Mouse (Mus musculus) embryonic stem cell, embryonic (primary cell): ENCODE data around the gene Lrrc41.

Experiments
- CTCF ChIA-PET, 4 experiments: fragments of 300-600 bp in 2 of 4; fragments of 350-600 bp in 2 of 4; sonication (Branson Sonifier 250); formaldehyde crosslinking; loops; one replicate each; lab custom pipeline; 2022; ENCODE audit warnings: inconsistent platforms in 2 of 4; lab: Charles Lee
- POLR2A ChIA-PET, 4 experiments: fragments of 300-600 bp in 2 of 4; fragments of 350-600 bp in 2 of 4; sonication (Branson Sonifier 250); formaldehyde crosslinking; loops; one replicate each; lab custom pipeline; 2022; ENCODE audit warnings: antibody characterized with exemption in 4 of 4, inconsistent platforms in 1 of 4; lab: Charles Lee

Lrrc41 gene

DNA sequence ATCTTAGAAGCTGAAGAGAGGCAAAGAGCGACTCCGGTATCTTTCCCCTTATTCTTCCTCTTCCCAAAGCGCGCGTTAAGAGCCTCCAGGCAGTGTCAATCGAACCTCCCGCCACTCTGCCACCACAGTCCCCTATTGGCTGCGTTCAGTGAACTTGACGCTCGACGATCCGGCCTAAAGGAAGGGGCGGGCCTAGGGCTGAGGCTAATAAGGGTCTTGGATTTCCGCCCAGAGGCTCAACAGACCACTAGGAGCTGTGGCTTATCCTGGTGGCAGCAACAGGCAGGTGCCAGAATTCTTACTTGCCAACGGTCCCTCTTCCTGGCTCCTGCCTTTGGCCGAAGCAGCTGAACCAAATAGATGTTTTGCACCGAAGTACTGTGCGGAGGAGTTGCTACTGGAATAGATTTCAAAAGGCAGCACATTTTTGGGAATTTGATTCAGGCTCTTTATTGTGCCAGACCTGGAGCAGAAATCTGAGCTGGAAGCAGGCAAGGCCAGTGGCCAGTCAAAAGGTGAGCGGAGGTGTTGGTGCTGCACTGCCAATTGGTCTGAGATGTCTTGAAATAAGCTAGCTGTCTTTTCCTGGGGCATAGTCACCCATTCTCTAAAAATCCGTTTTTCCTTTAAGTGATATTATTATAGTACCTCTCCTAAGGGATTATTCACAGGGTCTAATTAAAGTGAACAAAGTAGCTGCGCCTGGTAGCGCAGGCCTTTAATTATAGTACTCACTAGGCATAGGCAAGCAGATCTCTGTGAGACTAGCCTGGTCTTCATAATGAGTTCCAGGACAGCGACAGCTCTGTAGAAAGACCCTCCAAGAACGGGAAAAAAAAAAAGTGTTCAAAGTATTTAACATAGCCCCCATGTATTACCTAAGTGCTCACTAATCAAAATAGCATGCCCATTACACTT lies 48.8 kb downstream of the Lrrc41 start, which contains the start of the genes Rad54l and Pomgnt1:
Rad54l (minus strand) TSS at position 89 of the 918 bp plus-strand sequence.
Pomgnt1 (plus strand) TSS at position 239 of the 918 bp plus-strand sequence.
- ChIA-PET CTCF (interaction anchor here (0.7 to 2.2 kb wide), 10 partner anchors 11 to 97 kb away, joined by 3 to 8 read pairs (median 4); partner anchors contain the start of genes Lrrc41 (in 1 of the 4), Tspan1 (in 1 of the 4) and Uqcrh (in 1 of the 4)), POLR2A (interaction anchor here (0.5 to 6.0 kb wide), 91 partner anchors 8 to 825 kb away, joined by 3 to 47 read pairs (median 4); partner anchors contain the start of genes Gpbp1l1 (in 3 of the 4), Lrrc41 (in 3 of the 4), Nsun4 (in 3 of the 4) and Pik3r3 (in 3 of the 4))

DNA sequence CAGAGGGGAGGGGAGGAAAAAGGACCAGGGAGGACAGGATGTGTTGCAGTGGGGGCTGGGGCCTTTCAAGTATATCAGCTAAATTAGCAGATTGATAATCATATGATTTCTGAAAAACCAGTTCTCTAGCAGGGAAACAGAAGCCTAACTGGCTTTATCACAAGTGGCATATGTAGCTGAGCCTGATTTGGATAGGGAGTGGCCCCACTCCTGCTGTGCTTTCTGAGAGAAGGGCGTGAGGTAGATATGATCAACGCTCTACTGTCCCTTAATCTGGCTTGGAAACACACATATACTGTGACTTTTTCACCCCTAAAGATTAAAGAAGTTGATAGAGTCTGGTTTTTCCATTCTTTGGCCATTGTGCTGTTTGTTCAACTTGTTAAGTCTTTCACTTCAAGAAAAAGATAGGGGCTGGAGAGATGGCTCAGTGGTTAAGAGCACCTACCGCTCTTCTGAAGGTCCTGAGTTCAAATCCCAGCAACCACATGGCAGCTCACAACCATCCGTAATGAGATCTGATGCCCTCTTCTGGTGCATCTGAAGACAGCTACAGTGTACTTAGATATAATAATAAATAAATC lies 50.8 kb downstream of the Lrrc41 start:
- ChIA-PET POLR2A (interaction anchor here in 3 of 4 experiments (0.7 to 1.8 kb wide), 7 partner anchors 9 to 431 kb away, joined by 3 to 8 read pairs (median 3); partner anchors contain the start of genes Gpbp1l1 (in 1 of the 3) and Pik3r3 (in 1 of the 3)), CTCF (no interaction called here)

GRCm38 (mm10) chr4:116127956-116128355 lies 52.9 kb downstream of the Lrrc41 start:
- CTCF ChIA-PET, result no interaction called here
- POLR2A ChIA-PET, result no interaction called here

DNA sequence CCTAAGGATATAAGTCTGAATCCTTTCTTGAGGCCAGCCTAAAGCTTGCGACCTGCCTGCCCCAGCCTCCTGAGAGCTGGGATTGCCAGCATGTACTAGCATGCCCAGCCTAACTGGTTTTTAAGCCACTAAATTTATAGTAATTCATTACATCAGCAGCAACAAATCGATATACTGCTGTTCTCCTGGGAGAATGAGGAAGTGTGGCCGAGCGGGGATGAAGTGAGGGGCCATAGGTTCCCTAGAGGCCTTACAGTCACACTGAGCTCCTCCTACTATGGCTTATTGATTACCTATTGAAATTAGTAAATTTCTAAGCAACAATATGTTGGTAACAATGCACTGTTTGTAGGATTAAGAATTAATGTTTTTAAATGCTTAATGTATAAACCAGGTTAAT lies 58.1 kb downstream of the Lrrc41 start:
- ChIA-PET CTCF (no interaction called here), POLR2A (interaction anchor here in 3 of 4 experiments (0.6 to 3.4 kb wide), 7 partner anchors 10 to 537 kb away, joined by 3 to 20 read pairs (median 3); partner anchors contain the start of genes Lrrc41 (in 1 of the 3), Pik3r3 (in 1 of the 3), Pomgnt1 (in 1 of the 3) and Rad54l (in 1 of the 3))

- ChIA-PET POLR2A (interaction anchor here (0.7 to 3.4 kb wide), 17 partner anchors 9 to 106 kb away, joined by 3 to 20 read pairs (median 4); partner anchors contain the start of genes Pomgnt1 (in 4 of the 4), Rad54l (in 3 of the 4) and Pik3r3 (in 2 of the 4)), CTCF (interaction anchor here (0.5 to 1.8 kb wide), 22 partner anchors 8 to 313 kb away, joined by 3 to 10 read pairs (median 4); partner anchors contain the start of genes Pomgnt1 (in 2 of the 4), Rad54l (in 2 of the 4), 1700042G07Rik (in 1 of the 4) and Gm49337 (in 1 of the 4))
Measured at GRCm38 (mm10) chr4:116134990-116135389, 59.9 kb downstream of the Lrrc41 start.

- ChIA-PET POLR2A (interaction anchor here (0.5 to 2.3 kb wide), 20 partner anchors 8 to 275 kb away, joined by 3 to 13 read pairs (median 4); partner anchors contain the start of genes Pomgnt1 (in 3 of the 4), Rad54l (in 3 of the 4), Tspan1 (in 2 of the 4) and Lurap1 (in 1 of the 4)), CTCF (interaction anchor here in 3 of 4 experiments (0.5 to 1.4 kb wide), 5 partner anchors 14 to 488 kb away, joined by 3 to 5 read pairs (median 3); partner anchors contain the start of genes Pomgnt1 (in 1 of the 3) and Rad54l (in 1 of the 3))
Measured at GRCm38 (mm10) chr4:116137421-116137996, 62.4 kb downstream of the Lrrc41 start.

GRCm38 (mm10) chr4:116140801-116141574 lies 65.9 kb downstream of the Lrrc41 start:
- CTCF ChIA-PET, result interaction anchor here in 1 of 4 experiments (0.6 kb wide), 1 partner anchor 17 kb away, joined by 3 read pairs; no protein-coding TSS in a partner anchor
- POLR2A ChIA-PET, result interaction anchor here in 2 of 4 experiments (0.5 to 2.6 kb wide), 16 partner anchors 10 to 544 kb away, joined by 3 to 15 read pairs (median 4); partner anchors contain the start of genes Nsun4 (in 2 of the 2), Pomgnt1 (in 2 of the 2), Rad54l (in 2 of the 2) and Gpbp1l1 (in 1 of the 2)

- ChIA-PET CTCF (no interaction called here), POLR2A (interaction anchor here in 2 of 4 experiments (0.9 to 2.5 kb wide), 6 partner anchors 11 to 416 kb away, joined by 3 to 15 read pairs (median 3); partner anchors contain the start of genes Gpbp1l1 (in 1 of the 2), Nsun4 (in 1 of the 2), Pomgnt1 (in 1 of the 2) and Rad54l (in 1 of the 2))
Measured at GRCm38 (mm10) chr4:116141736-116142135, 66.7 kb downstream of the Lrrc41 start.

DNA sequence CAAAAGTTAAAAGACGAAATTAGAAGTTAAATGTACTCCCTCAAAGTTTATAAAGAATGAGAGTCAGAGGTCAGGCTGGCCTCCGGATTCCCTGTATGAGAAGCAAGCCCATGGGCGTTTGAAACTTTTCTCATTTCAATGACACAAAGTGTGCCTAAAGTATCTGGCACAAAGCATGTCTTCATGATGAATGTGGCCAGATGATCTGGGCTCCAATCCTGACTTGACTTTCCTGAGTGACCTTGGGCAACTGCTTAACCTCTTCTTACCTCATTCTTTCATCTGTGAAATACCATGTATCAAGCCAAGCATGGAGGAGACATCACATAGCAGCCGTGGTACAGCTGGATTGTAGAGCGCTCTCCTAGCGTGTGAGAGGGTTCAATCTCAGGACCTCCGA lies 67.2 kb downstream of the Lrrc41 start:
- POLR2A ChIA-PET, result interaction anchor here in 3 of 4 experiments (0.6 to 2.7 kb wide), 4 partner anchors 12 to 534 kb away, joined by 3 to 10 read pairs (median 3); partner anchors contain the start of genes Gpbp1l1 (in 1 of the 3), Lrrc41 (in 1 of the 3) and Uqcrh (in 1 of the 3)
- CTCF ChIA-PET, result no interaction called here

- POLR2A ChIA-PET, result interaction anchor here in 3 of 4 experiments (0.6 to 2.7 kb wide), 24 partner anchors 8 to 463 kb away, joined by 3 to 14 read pairs (median 4); partner anchors contain the start of genes Pomgnt1 (in 3 of the 3), Rad54l (in 3 of the 3), Lrrc41 (in 2 of the 3) and Pik3r3 (in 2 of the 3)
- CTCF ChIA-PET, result interaction anchor here in 2 of 4 experiments (0.6 to 1.0 kb wide), 2 partner anchors 49 to 279 kb away, joined by 3 to 5 read pairs; no protein-coding TSS in a partner anchor
Measured at GRCm38 (mm10) chr4:116143317-116143811, 68.3 kb downstream of the Lrrc41 start.

DNA sequence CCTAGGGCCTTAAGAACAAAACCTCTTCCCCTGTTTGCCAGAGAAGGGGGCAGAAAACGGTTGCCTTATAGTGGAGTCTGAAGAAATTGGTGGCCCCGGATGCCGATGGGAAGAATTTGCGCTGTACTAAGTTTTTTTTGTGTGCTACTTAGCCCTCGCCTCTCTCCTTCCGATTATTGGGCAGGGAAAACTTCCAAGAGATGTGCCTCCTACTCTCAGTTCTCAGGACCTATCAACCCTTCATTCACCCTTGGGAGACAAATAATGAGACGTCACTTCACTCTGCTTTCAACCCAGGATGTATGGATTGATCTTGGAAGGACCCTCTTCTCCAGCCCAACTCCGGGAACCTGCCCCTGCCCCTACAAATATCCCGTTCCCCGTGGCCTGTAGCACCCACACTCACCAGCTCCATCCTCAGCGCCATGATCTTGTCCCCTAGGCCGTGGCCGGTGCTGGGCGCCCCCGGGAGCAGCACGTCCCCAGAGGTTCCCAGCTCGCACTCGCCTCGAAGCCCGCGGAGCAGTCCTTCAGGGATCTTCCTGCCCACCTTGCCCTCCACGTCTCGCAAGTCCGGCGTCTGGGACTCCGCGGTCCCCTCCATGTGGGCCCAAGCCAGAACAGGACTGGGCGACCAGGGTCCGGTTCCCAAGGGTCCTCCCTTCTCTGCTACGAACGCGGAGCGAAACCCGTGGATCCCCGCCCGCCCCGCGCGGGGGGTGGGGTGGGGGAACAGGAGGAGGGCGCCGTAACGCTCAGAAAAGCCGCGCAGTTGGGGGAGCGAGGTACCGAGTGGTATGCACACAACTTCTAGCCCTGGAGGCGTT lies 69.0 kb downstream of the Lrrc41 start:
- ChIA-PET CTCF (interaction anchor here in 2 of 4 experiments (0.6 to 1.0 kb wide), 2 partner anchors 48 to 278 kb away, joined by 3 to 5 read pairs; no protein-coding TSS in a partner anchor), POLR2A (interaction anchor here in 3 of 4 experiments (0.6 to 2.8 kb wide), 31 partner anchors 7 to 706 kb away, joined by 3 to 14 read pairs (median 4); partner anchors contain the start of genes Pik3r3 (in 3 of the 3), Pomgnt1 (in 3 of the 3), Rad54l (in 3 of the 3) and Lrrc41 (in 2 of the 3))
